Mouse (Mus musculus) layer of hippocampus, adult 9-11 months (tissue): ENCODE measurements at regions not wholly inside any gene's neighbourhood (a gene's known extent, or its start where the extent isn't known, plus 50 kb on each side); places are given as distances from the start of the nearest gene placed in this dataset.

Experiments used
- DNase-seq: peaks from one replicate; pipeline ENCODE4 v3.0.0; 2022

GRCm38 (mm10) chr3:53953801-53954200, 90.2 kb upstream of the Ufm1 start:
- DNase-seq = no peak

- DNase-seq = no peak
These were observed 76.1 kb upstream of the Ufm1 start for GRCm38 (mm10) chr3:53939684-53940189.

GRCm38 (mm10) chr3:53931745-53932144, 68.1 kb upstream of the Ufm1 start:
- no peak for DNase-seq

- DNase-seq = peak; percentile 76
These were observed 56.3 kb upstream of the Ufm1 start for GRCm38 (mm10) chr3:53919941-53920340.

GRCm38 (mm10) chr3:53919541-53919940, 55.9 kb upstream of the Ufm1 start:
- no peak for DNase-seq

- no peak for DNase-seq
These were observed 54.3 kb upstream of the Ufm1 start for GRCm38 (mm10) chr3:53917960-53918359.

- DNase-seq = no peak
These were observed 50.5 kb upstream of the Ufm1 start for GRCm38 (mm10) chr3:53913984-53914669.
